Mouse (Mus musculus): ENCODE results near the gene Cep85l. TPM values are rescaled to one million over a fixed set of nuclear protein-coding genes. Genes with fewer than 3 reads are reported as not detected.

The Cep85l gene
- total RNA-seq, 2 experiments from 2014 or later: 19.5 to 22.2 TPM

DNA sequence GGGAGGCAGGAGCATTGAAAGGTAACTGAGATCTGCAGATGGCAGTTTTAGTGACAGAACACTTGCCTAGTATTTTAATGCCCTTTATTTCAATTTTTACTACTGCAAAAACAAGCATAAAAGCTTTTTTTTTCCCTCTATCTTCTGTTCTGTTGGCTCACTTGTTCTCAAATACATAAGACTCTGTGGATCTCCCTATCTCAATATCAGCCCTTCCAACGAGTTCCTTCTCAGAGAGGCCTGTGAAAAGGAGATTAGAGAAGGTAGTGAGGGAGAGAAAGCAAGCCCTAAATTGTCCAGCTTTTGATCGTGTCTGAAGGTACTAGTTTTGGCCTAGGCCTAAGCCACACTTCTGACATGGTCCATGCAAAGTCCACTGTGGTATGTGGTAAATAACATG lies 150.6 kb downstream of the Cep85l start:
- no peak for DNase-seq (ENCODE audit: low spot score in 2 of 2)

Other genes with a start within 250 kb of the Cep85l start
- gene Pln, start 42.3 kb downstream of the Cep85l start, total RNA-seq (2021): 1 to 10 TPM in 1 of 2 experiments, under 1 TPM in 1; 0.76 to 1.2 TPM
- gene Asf1a, start 216.8 kb upstream of the Cep85l start, total RNA-seq (2021): 10 to 100 TPM; 24.0 to 25.1 TPM